Mouse (Mus musculus): ENCODE measurements around the gene Ramp1.

Ramp1 gene

DNA sequence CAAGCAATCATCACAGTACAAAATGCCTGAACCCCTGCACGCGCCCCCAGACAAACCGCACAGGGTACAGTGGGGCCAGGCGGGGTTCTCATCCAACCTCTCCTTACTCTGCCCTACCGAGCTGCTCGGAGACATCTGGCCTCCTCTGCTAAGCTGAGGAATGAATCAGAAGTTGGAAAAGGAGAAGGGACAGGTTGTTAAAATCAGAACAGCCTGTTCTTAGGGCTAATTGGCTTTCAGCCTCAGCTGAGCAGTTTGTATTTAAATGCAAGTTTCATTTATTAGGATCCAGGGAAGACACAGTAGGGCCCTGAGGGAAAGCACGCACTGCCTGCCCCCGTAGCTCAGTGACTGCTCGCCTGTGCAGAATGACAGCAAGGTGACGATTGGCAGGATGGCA is 20.2 kb downstream of the Ramp1 start:
- no peak for DNase-seq (ENCODE audit: low read depth, low spot score)

GRCm38 (mm10) chr1:91201122-91201521 is 21.5 kb downstream of the Ramp1 start:
- DNase-seq (ENCODE audit: low read depth, low spot score), result no peak

DNA sequence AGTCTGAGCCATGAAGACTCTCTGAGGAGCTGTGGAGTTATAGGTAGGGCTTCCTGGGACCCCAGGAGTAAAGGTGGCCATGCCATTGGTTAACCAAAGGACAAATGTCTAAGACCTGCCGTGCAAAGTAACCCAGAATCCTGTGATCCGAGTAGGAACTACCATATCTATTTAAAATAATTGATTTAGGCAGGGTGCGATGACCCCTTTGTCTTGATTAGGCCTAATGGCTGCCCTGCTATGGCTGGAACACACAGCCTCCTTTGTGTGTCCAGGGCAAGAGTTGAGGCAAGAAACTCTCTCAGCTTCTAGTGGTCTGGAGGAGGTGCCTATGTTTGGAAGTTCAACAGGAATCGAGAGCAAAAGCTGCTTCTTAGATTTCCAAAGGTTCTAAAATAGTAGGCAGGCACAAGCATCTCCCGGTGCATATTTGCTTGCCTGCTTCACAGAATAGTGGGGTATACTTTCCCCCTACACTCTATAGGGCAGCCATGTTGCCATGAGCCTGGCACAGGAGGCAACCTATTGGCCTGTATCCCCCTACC is 24.7 kb downstream of the Ramp1 start:
- no peak for DNase-seq (ENCODE audit: low read depth, low spot score)

GRCm38 (mm10) chr1:91205651-91206050 is 26.0 kb downstream of the Ramp1 start:
- DNase-seq (ENCODE audit: low read depth, low spot score), result no peak

DNA sequence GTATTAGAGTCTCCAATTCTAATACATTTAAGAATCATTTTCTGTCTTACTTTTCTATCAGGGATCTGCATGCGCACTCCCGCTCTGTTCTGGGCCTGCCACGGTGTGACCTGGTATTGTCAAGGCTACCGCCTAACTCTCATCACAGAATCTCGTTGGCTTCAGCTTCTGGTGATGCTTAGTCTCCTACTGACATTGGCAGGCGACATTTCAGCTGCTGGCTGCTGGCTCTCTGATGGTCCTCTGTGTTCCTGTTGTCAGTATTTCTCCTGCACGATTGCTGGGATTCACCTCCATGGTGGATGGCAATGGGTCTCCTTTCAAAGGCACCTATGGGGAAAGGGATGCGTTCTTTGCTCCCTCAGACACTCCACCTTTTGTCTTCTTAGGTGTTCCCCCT is 26.7 kb downstream of the Ramp1 start:
- DNase-seq (ENCODE audit: low read depth, low spot score), result no peak

DNA sequence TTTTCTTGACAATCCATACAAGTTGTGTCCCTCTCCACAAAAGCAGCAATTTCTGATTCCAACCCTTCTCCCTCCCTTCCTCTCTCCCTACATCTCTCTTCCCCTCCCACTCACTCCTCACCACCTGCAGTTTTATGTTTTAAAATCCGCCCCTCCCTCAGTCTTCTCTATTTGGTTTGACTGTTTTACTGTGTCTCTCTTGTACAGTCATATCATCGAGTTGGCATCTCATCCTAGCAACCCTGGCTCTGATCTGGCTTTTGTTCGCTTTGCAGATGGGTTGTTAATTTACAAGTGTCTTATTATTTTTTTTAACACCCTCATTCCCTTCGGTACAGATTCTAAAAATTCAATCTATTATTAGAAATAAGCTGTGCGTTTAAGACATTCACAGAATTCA is 27.3 kb downstream of the Ramp1 start:
- DNase-seq (ENCODE audit: low read depth, low spot score), result no peak

- DNase-seq (ENCODE audit: low read depth, low spot score), result no peak
These were observed 27.9 kb downstream of the Ramp1 start for GRCm38 (mm10) chr1:91207334-91208074.

DNA sequence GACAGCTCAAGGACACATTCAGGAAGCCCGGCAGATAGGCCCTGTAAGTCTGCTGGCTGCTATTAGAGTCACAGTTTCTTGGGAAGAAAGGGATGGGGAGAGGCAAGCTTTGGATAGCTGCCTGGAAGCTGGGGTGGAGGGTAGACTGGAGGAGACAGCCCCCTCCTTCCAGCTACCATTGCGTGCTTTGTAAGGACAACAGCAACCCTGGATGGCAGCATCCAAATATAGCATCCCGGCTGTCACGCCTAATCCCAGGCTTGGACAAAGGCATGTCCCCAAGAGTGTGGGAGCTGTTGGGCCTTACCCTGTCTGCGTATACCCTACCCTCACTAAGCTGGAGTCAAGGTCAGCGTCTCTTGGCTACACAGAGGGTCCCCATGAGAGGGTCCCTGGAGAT is 29.7 kb downstream of the Ramp1 start:
- DNase-seq (ENCODE audit: low read depth, low spot score), result no peak

GRCm38 (mm10) chr1:91209785-91210184 is 30.2 kb downstream of the Ramp1 start:
- DNase-seq (ENCODE audit: low read depth, low spot score), result no peak

GRCm38 (mm10) chr1:91211099-91211498 is 31.5 kb downstream of the Ramp1 start:
- DNase-seq (ENCODE audit: low read depth, low spot score), result peak; percentile 63

- no peak for DNase-seq (ENCODE audit: low read depth, low spot score)
These were observed 32.0 kb downstream of the Ramp1 start for GRCm38 (mm10) chr1:91211591-91212008.

- DNase-seq (ENCODE audit: low read depth, low spot score), result no peak
These were observed 35.6 kb downstream of the Ramp1 start for GRCm38 (mm10) chr1:91215264-91215663.

DNA sequence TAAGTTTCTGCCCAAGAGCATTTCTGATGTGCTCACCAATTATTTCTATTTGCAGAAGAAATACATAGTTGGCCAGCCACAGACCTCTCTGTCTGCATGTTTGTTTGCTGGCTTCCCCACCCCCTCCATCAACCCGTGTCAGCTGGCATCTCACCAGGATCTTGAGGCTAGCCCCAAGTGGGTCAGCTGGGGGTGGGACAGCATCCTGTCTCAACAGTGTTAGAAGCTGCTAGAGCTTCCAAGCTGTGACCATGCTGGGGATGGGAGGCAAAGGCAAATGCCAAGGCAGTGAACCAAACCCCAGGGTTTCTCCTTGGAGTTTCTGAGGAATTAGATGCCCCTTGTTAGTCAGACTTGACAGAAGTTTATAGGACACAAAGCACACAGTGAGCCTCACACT is 36.4 kb downstream of the Ramp1 start:
- DNase-seq (ENCODE audit: low read depth, low spot score), result no peak

- DNase-seq (ENCODE audit: low read depth, low spot score), result no peak
These were observed 37.1 kb downstream of the Ramp1 start for GRCm38 (mm10) chr1:91216504-91217267.

GRCm38 (mm10) chr1:91219641-91220321 is 40.2 kb downstream of the Ramp1 start:
- peak; percentile 11 for DNase-seq (ENCODE audit: low read depth, low spot score)

GRCm38 (mm10) chr1:91220322-91220672 is 40.7 kb downstream of the Ramp1 start:
- DNase-seq (ENCODE audit: low read depth, low spot score), result peak; percentile 46

- no peak for DNase-seq (ENCODE audit: low read depth, low spot score)
These were observed 46.9 kb downstream of the Ramp1 start for GRCm38 (mm10) chr1:91226562-91226961.

DNA sequence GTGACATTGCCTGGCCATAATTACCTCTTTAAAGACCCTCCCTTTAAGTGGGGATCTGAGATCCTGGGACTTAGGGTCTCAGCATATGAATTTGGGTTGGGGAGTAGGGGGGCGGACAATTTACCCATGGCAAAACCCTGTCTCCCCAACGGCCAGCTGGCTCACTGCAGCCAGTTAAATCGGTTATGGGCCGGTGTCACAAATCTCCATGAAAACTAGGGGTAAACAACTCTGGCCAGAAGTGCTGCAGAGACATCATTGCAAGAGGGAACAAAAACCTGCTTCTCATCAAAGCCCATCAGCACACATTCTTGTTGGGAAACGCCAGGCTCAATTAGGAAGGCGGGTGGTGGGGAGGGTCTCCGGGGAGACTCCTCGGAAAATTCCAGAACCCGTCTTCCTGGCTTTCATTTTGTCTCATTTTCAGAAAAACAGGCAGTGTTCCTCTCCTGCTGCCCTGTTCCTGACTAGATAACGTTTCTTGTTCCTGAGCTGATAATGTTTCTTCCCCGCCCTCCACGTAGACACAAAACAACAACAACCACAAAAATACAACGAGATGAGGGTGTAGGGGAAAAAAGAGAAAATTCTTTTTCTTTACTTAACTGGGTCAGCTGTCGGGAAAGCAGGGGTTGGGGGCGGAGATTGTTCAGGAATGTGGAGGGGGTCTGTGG is 47.9 kb downstream of the Ramp1 start:
- no peak for DNase-seq (ENCODE audit: low read depth, low spot score)

DNA sequence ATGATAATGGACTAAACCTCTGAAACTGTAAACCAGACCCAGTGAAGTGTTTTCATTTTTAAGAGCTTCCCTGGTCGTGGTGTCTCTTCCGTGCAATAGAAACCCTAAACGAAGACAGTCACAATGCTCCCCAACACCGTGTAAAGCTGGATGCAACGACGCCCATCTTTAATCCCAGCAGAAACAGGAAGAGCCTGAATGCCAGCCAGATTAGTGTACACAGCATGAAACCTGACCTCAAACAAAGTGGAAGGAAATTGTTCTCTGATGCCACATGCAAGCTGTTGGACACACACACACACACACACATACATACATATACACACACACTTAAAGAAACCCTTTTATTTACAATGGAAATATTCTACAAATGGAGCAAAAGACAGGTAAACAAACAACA is 51.5 kb downstream of the Ramp1 start:
- DNase-seq (ENCODE audit: low read depth, low spot score), result no peak

DNA sequence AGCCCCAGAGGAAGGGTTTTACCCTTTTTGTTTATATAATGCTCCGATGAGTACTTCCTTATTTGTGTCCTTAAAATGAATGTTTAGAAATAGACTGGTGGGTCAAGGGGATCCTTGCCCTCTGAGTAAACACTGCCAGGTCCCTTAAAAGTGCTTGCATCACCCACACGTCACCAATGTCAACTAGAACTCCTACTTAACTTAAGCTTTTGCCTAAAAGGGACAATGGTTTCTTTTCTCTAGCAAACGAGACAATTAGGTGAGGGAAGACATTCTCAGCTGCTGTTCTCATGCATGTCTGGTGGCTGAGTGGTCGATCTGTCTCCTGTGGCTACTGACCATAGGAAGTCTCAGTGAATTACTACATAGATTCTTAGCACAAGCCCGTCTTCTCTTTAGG is 52.3 kb downstream of the Ramp1 start:
- no peak for DNase-seq (ENCODE audit: low read depth, low spot score)

DNA sequence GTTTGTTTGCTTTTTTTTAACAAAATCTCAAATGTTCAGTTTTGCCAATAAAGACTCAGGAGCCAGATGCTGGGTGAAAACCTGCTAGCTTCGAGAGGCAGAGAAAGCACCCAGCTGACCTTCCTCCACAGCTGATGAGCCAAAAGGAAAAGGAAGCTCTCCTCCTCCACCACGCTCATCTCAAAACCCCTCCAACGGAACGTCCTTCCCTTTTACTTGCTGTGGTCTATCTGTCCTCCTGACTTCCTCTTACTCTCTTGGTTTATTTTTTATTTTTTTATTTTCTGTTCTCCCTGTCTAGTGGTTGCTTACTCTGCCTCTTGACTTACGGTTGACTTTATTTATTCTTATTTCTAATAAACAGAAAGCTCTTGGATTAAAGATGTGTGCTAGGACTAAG is 55.8 kb downstream of the Ramp1 start:
- no peak for DNase-seq (ENCODE audit: low read depth, low spot score)

DNA sequence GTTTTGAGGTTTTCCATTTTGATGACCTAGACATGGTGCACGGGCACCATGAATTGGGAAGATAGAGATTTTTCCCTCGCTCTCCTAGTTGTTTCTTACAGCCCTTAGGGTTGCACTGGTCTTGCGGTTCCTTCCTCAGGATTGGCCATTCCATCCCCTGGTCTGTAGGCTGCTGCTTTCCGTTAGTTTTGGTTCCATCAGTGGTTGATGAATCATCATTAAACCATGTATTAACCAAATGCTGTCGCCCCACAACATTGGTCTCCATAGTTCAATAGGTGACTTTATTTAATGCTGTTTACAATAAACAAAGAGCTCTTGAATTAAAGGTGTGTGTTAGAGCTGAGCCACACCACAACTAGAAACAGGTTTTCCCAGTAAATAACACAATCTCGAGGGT is 58.1 kb downstream of the Ramp1 start:
- no peak for DNase-seq (ENCODE audit: low read depth, low spot score)
